Mouse (Mus musculus) lung, postnatal 0 days (tissue): ENCODE data around the gene Pnpla2.

Experiments used
- CTCF ChIP-seq: IDR thresholded peaks from 2 replicates; pipeline ENCODE4 v1.5.1; 2016; ENCODE audit warnings: antibody characterized with exemption, mild to moderate bottlenecking
- EP300 ChIP-seq: IDR thresholded peaks from 2 replicates; pipeline ENCODE4 v1.6.1; 2016; ENCODE audit warnings: antibody characterized with exemption, mild to moderate bottlenecking, control low read depth

DNA sequence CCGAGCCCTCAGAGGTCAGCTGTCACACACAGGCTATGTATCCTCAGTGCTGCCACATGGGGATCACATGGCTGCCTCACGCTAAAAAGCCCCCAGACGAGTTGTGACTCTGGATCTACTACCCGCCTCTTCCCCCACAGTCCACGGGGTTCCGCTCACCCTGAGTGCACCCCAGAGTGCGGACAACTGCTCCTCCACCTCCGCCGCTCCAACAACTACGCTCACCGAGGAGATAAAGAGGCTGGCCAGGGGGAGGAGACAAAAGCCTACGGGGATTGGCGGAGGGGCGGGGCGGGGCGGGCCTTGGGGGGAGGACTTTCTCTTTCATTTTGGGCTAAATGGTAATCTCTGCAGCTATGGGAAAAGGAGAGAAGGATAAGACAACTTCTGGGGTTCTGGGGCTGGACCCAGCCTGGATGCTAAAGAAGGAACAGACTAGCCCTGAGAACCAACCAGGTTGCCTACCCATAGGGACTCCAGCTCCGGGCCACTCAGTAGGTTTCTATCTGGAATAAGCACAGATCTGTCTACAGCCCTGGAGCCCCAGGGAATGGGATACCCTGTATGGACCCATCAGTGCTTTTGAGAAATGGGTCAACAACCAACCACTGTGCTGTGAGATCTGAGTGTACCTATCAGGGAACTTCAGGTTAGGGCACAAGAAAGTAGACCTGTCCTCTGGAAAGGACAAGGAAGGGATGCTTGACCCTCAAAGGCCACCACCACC, 19.7 kb upstream of the Pnpla2 start:
- no peak for TF ChIP-seq EP300
- no peak for TF ChIP-seq CTCF
